Mouse (Mus musculus): ENCODE results near the gene Dock3. TPM values are rescaled to one million over a fixed set of nuclear protein-coding genes. Genes with fewer than 3 reads are reported as not detected.

The Dock3 gene
- total RNA-seq, 2 experiments from 2014 or later, result 2.7 to 3.5 TPM

DNA sequence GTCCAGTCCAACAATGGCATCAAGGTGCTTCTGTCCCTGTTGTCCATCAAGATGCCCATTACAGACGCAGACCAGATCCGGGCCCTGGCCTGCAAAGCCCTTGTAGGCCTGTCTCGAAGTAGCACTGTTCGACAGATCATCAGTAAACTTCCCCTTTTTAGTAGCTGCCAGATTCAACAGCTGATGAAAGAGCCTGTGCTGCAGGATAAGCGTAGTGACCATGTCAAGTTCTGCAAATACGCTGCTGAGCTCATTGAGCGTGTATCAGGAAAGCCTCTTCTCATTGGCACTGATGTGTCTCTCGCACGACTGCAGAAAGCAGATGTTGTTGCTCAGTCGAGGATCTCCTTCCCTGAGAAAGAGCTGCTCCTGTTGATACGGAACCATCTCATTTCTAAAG is 373.7 kb downstream of the Dock3 start:
- intact Hi-C loops (cut with DNase I), result no loop called here
- DNase-seq (ENCODE audit: low spot score), result no peak

DNA sequence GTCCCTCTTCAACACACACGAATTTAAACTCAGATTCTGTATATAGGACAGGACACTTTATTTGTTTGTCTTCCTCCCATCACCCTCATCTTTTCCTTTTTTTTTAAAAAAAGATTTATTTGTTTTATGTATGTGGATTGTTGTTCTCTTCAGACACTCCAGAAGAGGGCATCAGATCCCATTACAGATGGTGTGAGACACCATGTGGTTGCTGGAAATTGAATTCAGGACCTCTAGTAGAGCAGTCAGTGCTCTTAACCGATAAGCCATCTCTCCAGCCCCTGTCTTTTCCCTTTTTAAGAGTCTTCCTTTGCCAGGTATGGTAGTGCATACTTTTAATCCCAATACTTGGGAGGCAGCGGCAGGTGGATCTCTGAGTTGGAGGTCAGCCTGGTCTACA is 375.0 kb downstream of the Dock3 start:
- DNase-seq (ENCODE audit: low spot score), result no peak
- intact Hi-C loops (cut with DNase I), result no loop called here

Small RNAs within 50 kb of the gene (microRNA-seq; reads per million reads assigned to microRNA genes)
- not detected for gene Gm22238

Other genes with a start within 250 kb of the Dock3 start
- gene Mapkapk3, start 58.0 kb upstream of the Dock3 start, total RNA-seq (2021), result 10 to 100 TPM; 28.3 to 30.9 TPM
- gene Cish, start 64.1 kb upstream of the Dock3 start, total RNA-seq (2021), result 100 to 1,000 TPM; 122 to 198 TPM
- 10 to 100 TPM; 23.0 to 26.9 TPM for gene Hemk1, start 106.4 kb upstream of the Dock3 start, total RNA-seq (2021)
- gene 6430571L13Rik, start 108.7 kb upstream of the Dock3 start, total RNA-seq (2021), result 1 to 10 TPM; 4.8 to 5.9 TPM
- 10 to 100 TPM; 12.3 to 13.4 TPM for gene Cacna2d2, start 167.7 kb upstream of the Dock3 start, total RNA-seq (2021)